Mouse (Mus musculus) bone marrow, adult 2 months (tissue): ENCODE measurements at regions not wholly inside any gene's neighbourhood (a gene's known extent, or its start where the extent isn't known, plus 50 kb on each side); places are given as distances from the start of the nearest gene placed in this dataset.

Experiments
- CTCF ChIP-seq: fragments of 200-500 bp; IDR thresholded peaks from 2 replicates; pipeline ENCODE4 v1.5.1; 2011; ENCODE audit warnings: low read length, control low read depth; ENCODE audit not compliant: control insufficient read depth, insufficient read depth
- POLR2A ChIP-seq: fragments of 200-500 bp; IDR thresholded peaks from 2 replicates; pipeline ENCODE4 v1.6.1; 2011; ENCODE audit warnings: low read depth, mild to moderate bottlenecking, control low read depth, low read length, borderline replicate concordance; ENCODE audit not compliant: control insufficient read depth

GRCm38 (mm10) chr9:31719309-31719708 is 194.0 kb downstream of the Barx2 start:
- TF ChIP-seq CTCF (no peak), POLR2A (no peak)
